Mouse (Mus musculus): ENCODE results near the gene Ehd2. TPM values are rescaled to one million over a fixed set of nuclear protein-coding genes. Genes with fewer than 3 reads are reported as not detected.
A peak's percentile ranks its signal among the peaks of the same experiment; 100 is the strongest.

The Ehd2 gene
- polyA plus RNA-seq (2015; fragmentation: Nextera tagmentation; extraction: Ambion mirVana): 4.6 and 5.8 TPM in 2 replicates

DNA sequence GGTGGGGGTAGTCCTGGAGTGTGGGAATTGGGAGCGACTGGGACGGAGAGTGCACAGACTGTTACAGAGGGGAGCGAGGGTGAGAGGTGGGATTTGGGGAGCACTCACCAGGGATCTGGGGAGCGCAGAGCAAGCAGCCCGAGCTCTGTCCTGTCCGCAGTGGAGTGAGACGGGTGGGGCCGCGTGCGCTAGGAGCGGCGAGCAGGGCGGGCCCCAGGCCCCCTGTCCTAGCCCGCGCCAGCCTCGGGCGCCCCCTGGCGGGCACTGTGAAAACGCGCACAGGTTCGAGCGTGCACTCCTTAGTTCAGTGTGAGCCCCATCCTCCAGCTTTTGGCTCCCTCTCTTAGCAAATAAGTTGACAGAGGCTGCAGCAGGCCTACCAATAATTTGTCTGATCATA is at the start of gene Ehd2:
TSS of gene Ehd2 (minus strand) at position 256 of the 400 bp plus-strand sequence.
- no peak within 1 kb of the TSS for H3K27ac ChIP-seq
- peaks cover 4% of the 10 kb centered on the region for H3K36me3 ChIP-seq (replicated peaks)
- H3K9ac ChIP-seq: no peak within 1 kb of the TSS
- ATAC-seq (replicated peaks): peak; percentile 55
- no peaks in the 10 kb centered on the region for H3K9me3 ChIP-seq
- 1% methylated on average over 22 of the region's 22 CpGs for WGBS
- H3K4me1 ChIP-seq: peaks cover 8% of the 10 kb centered on the region
- H3K4me2 ChIP-seq: peak within 1 kb of the TSS; percentile 46
- H3K27me3 ChIP-seq (replicated peaks): no peaks in the 10 kb centered on the region
- peak within 1 kb of the TSS; percentile 20; the same call in 1 of the 2 replicates for H3K4me3 ChIP-seq

DNA sequence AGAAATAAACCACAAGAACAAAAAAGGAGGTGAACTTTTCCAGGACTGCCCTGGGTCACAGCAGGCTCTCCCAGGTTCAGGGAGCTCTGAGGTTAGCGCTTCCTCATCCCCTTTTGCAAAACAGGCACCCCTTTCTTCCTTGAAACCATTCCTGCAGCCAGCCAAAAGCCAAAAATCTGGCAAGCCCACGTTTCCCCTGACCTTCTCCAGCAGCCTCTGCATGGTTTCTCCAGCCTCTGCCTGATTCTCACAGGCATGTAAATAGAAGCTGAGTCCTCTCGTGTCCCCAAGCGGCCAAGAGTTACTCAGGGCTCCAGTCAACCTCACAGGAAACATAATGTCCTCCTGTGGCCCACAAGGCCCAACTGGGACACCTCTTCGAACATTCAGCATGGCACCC is 48.0 kb upstream of the Ehd2 start:
- H3K9me3 ChIP-seq: no peaks in the 10 kb centered on the region
- no peaks in the 10 kb centered on the region for H3K36me3 ChIP-seq (replicated peaks)
- ATAC-seq (replicated peaks): no peak
- no peak overlapping the region for H3K4me3 ChIP-seq
- WGBS: 90% methylated on average over 5 of the region's 5 CpGs
- no peak overlapping the region for H3K4me2 ChIP-seq
- H3K27ac ChIP-seq: no peak overlapping the region
- no peak overlapping the region for H3K9ac ChIP-seq
- H3K4me1 ChIP-seq: 0 out of 2 replicates have a peak, but pooled peaks cover 3% of the 10 kb centered on the region
- no peaks in the 10 kb centered on the region for H3K27me3 ChIP-seq (replicated peaks)

DNA sequence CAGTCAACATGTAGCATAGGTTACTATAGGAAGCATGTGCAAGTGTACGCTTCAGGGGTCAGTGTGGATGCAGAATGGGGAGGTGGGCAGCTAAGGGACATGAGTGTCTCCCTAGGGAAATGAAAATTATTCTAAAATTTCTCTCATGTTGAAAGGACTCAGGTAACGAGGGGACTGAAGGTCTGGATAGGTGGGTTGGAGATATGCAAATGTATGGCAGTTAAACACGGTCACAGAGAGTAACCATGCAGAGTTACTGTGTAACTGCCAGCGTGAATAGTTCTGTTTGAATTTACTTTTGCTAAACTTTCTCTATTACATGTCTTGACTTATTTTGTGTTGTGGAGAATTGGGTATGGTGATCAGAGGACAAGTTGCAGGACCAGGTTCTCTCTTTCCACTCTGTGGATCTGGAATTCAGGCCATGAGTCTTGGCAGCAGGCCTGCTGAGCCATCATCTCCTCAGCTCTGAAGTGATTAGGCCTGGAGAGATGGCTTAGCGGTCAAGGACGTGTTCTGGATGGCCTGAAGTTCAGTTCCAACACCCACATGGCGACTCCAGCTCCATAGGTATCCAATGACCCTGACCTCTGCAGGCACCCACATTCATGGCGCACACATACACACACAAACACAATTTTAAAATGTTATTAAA is 47.3 kb upstream of the Ehd2 start:
- Histone ChIP-seq H3K36me3 (replicated peaks) (no peaks in the 10 kb centered on the region), H3K9ac (no peak overlapping the region), H3K9me3 (no peaks in the 10 kb centered on the region), H3K4me1 (0 out of 2 replicates have a peak, but pooled peaks cover 3% of the 10 kb centered on the region), H3K4me3 (no peak overlapping the region), H3K27ac (no peak overlapping the region), H3K4me2 (no peak overlapping the region), H3K27me3 (replicated peaks) (no peaks in the 10 kb centered on the region)
- no peak for ATAC-seq (replicated peaks)
- 91% methylated on average over 8 of the region's 8 CpGs for WGBS

DNA sequence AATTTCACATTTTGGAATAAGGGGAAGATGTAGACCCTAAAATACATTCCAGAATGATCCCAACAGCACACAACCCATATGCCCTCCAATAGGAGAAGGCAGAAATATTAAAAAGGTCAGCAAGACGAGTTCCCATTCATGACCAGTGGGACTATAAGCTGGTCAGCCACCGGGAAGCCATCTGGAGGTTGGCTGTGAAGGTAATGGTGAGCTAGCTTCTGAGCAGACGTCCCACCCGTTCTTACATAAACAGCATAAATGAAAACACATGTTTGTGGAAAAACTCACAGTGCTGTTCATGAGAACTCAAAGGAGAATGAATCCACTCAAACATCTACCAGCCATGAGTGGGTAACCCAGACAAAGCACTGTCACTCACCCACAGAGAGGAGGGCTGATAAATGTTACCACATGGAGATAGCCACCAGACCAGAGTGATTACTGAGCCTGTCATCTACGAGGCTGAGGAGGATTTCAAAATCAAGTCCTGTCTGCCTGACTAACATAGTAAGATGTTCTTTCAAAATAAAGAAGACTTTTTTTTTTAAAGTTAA is 46.4 kb upstream of the Ehd2 start:
- H3K4me3 ChIP-seq: no peak overlapping the region
- no peak overlapping the region for H3K4me2 ChIP-seq
- H3K27me3 ChIP-seq (replicated peaks): no peaks in the 10 kb centered on the region
- H3K4me1 ChIP-seq: 0 out of 2 replicates have a peak, but pooled peaks cover 3% of the 10 kb centered on the region
- no peaks in the 10 kb centered on the region for H3K36me3 ChIP-seq (replicated peaks)
- 87% methylated on average over 5 of the region's 5 CpGs for WGBS
- H3K9me3 ChIP-seq: no peaks in the 10 kb centered on the region
- H3K9ac ChIP-seq: no peak overlapping the region
- no peak overlapping the region for H3K27ac ChIP-seq
- no peak for ATAC-seq (replicated peaks)

- H3K9ac ChIP-seq: no peak overlapping the region
- no peaks in the 10 kb centered on the region for H3K9me3 ChIP-seq
- no peak overlapping the region for H3K4me3 ChIP-seq
- H3K27ac ChIP-seq: no peak overlapping the region
- H3K4me1 ChIP-seq: 0 out of 2 replicates have a peak, but pooled peaks cover 3% of the 10 kb centered on the region
- no peak overlapping the region for H3K4me2 ChIP-seq
- no peak for ATAC-seq (replicated peaks)
- H3K36me3 ChIP-seq (replicated peaks): no peaks in the 10 kb centered on the region
- WGBS: 79% methylated on average over 11 of the region's 11 CpGs
- H3K27me3 ChIP-seq (replicated peaks): no peaks in the 10 kb centered on the region
These were observed 45.4 kb upstream of the Ehd2 start for GRCm38 (mm10) chr7:16012576-16013263.

DNA sequence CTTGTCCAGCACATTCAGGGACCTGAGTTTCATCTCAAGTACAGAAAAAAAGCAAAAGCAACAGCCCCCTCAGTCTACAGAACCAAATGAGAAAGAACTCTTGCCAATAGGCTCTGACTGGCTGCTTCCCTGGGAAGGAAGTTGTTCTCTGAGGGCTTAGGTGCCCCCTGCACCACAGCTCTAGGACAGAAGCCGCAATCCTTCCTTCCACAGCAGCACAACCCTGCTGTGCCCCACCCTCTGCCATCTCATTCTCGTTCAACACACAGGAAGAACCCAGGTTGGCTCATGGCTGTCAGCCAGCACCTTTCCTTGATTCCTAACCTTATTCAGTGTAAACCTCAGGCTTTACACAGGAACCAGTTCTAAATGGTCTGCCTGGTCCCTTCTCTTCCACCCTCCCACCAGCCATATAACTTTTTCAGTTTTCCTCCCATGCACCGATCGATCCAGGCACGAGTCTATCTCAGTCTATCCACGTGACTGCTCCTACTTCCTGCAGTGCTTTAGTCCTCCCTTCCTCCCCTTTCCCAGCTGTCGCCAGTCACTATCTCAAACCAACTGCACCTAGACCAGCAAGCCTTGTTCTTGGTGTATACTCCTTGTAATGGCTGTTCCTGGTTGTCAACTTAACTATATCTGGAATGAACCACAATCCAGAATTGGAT is 44.2 kb upstream of the Ehd2 start:
- Histone ChIP-seq H3K9ac (no peak overlapping the region), H3K4me3 (no peak overlapping the region), H3K4me1 (0 out of 2 replicates have a peak, but pooled peaks cover 3% of the 10 kb centered on the region), H3K27ac (no peak overlapping the region), H3K36me3 (replicated peaks) (no peaks in the 10 kb centered on the region), H3K9me3 (no peaks in the 10 kb centered on the region), H3K4me2 (no peak overlapping the region), H3K27me3 (replicated peaks) (no peaks in the 10 kb centered on the region)
- WGBS: 89% methylated on average over 7 of the region's 7 CpGs
- ATAC-seq (replicated peaks): no peak

- Histone ChIP-seq H3K4me1 (0 out of 2 replicates have a peak, but pooled peaks cover 3% of the 10 kb centered on the region), H3K27ac (no peak overlapping the region), H3K27me3 (replicated peaks) (no peaks in the 10 kb centered on the region), H3K9me3 (no peaks in the 10 kb centered on the region), H3K4me3 (no peak overlapping the region), H3K9ac (no peak overlapping the region), H3K36me3 (replicated peaks) (no peaks in the 10 kb centered on the region), H3K4me2 (no peak overlapping the region)
- 87% methylated on average over 5 of the region's 5 CpGs for WGBS
- ATAC-seq (replicated peaks): no peak
These were observed 43.3 kb upstream of the Ehd2 start for GRCm38 (mm10) chr7:16010649-16011048.

DNA sequence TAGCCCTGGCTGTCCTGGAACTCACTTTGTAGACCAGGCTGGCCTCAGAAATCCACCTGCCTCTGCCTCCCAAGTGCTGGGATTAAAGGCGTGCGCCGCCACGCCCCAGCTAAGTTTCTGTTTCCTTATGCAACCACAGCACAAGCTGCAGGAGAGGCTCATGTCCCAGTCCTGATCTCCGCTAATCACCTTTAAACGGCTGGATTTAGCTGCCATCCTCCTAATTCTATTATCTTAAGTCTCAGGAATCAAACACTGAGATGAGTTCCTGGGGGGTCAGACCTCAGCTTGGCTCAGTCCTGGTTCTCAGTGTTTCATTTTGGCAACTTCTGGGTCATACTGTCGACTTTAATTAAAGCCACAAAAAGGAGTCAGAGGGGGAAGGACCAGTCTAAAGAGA is 42.3 kb upstream of the Ehd2 start:
- H3K27me3 ChIP-seq (replicated peaks): no peaks in the 10 kb centered on the region
- no peak overlapping the region for H3K27ac ChIP-seq
- no peaks in the 10 kb centered on the region for H3K9me3 ChIP-seq
- H3K36me3 ChIP-seq (replicated peaks): no peaks in the 10 kb centered on the region
- WGBS: 86% methylated on average over 7 of the region's 7 CpGs
- H3K4me3 ChIP-seq: no peak overlapping the region
- H3K9ac ChIP-seq: no peak overlapping the region
- H3K4me1 ChIP-seq: 0 out of 2 replicates have a peak, but pooled peaks cover 3% of the 10 kb centered on the region
- no peak for ATAC-seq (replicated peaks)
- no peak overlapping the region for H3K4me2 ChIP-seq

GRCm38 (mm10) chr7:16005020-16005419 is 37.7 kb upstream of the Ehd2 start:
- H3K9ac ChIP-seq: no peak overlapping the region
- no peaks in the 10 kb centered on the region for H3K4me1 ChIP-seq
- no peaks in the 10 kb centered on the region for H3K27me3 ChIP-seq (replicated peaks)
- no peak overlapping the region for H3K27ac ChIP-seq
- H3K4me2 ChIP-seq: no peak overlapping the region
- 76% methylated on average over 3 of the region's 3 CpGs for WGBS
- H3K9me3 ChIP-seq: no peaks in the 10 kb centered on the region
- no peak for ATAC-seq (replicated peaks)
- no peaks in the 10 kb centered on the region for H3K36me3 ChIP-seq (replicated peaks)
- no peak overlapping the region for H3K4me3 ChIP-seq

DNA sequence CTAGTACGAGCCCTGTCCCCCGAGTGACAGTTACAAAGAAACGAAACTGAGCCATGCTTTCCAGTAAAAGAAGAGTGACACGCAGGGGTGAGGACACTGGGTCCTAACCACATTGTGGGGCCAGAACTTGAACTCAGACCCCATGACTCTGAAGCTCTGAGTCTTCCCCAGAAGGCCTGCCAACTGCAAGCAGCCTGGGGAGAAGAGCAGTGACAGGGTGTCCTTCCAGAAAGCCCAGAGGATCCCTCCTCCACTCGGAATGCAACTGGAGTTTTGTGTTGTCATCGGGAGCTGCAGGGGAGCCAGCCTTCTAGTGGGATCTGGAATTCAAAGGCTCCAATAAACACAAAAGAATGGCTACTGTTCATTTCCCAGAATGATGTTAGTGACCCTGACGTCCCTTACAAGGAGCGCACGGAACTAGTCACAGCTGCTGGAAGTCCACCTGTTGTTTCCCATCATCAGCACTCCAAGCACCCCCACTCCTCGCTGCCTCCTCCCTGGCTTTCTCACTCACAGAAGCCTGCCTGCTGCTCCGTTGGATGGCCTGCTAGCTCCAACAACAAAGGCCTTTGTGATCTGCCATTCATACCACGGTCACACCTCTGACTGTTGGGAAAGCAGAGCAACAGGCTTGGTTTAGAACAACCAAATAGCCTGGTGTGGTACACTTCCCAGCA is 37.0 kb upstream of the Ehd2 start:
- WGBS: 46% methylated on average over 12 of the region's 12 CpGs
- Histone ChIP-seq H3K36me3 (replicated peaks) (peaks cover 1% of the 10 kb centered on the region; the same call in 1 of the 2 replicates), H3K9ac (no peak overlapping the region), H3K27me3 (replicated peaks) (no peaks in the 10 kb centered on the region), H3K4me2 (no peak overlapping the region), H3K27ac (0 out of 2 replicates have a peak overlapping the region, but pooled peaks have one; percentile 9), H3K4me3 (no peak overlapping the region), H3K9me3 (no peaks in the 10 kb centered on the region), H3K4me1 (no peaks in the 10 kb centered on the region)
- ATAC-seq (replicated peaks): no peak

DNA sequence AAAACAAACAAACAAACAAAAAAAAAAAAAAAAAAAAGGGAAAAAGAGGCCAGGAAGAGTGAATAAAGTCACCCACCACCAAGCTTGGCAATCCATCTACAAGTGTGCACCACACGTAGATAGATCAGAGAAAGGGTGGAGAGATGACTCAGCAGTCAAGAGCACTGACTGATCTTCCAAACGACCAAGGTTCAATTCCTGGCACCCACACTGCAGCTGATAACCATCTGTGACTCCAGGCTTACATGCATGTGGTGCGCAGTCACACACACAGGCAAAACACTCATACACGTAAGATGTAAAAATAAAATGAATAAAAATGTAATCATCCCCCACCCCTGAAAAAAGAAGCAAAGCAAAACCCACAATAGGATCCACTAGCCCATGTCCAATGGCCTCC is 35.7 kb upstream of the Ehd2 start:
- Histone ChIP-seq H3K4me2 (no peak overlapping the region), H3K4me1 (no peaks in the 10 kb centered on the region), H3K27ac (no peak overlapping the region), H3K9me3 (no peaks in the 10 kb centered on the region), H3K9ac (no peak overlapping the region), H3K36me3 (replicated peaks) (peaks cover 5% of the 10 kb centered on the region; the same call in 1 of the 2 replicates), H3K27me3 (replicated peaks) (no peaks in the 10 kb centered on the region), H3K4me3 (no peak overlapping the region)
- 87% methylated on average over 4 of the region's 4 CpGs for WGBS
- no peak for ATAC-seq (replicated peaks)

DNA sequence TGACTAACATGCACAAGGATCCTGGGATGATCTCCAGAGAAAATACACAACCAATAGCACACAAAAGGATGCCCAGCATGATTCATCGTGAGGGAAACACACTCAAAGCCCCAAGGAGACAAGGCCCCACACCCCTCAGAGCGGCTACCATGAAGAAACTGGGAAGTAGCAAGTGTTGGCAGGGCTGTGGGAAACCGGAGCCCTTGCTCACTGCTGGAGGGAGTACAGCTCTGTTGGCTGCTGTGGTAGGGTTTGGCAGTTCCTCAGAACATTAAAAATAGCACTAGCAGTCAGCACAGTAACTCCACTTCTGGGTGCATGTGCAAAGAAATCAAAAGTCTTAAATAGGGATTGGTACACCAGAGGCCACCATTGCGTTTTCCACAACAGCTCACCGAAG is 34.8 kb upstream of the Ehd2 start:
- WGBS: 86% methylated on average over 5 of the region's 5 CpGs
- Histone ChIP-seq H3K27ac (no peak overlapping the region), H3K36me3 (replicated peaks) (peaks cover 5% of the 10 kb centered on the region; the same call in 1 of the 2 replicates)

More for the DNA sequence above, 34.8 kb upstream of the Ehd2 start:
- Histone ChIP-seq H3K27me3 (replicated peaks) (no peaks in the 10 kb centered on the region), H3K4me2 (no peak overlapping the region), H3K9ac (no peak overlapping the region), H3K4me1 (no peaks in the 10 kb centered on the region), H3K4me3 (no peak overlapping the region), H3K9me3 (no peaks in the 10 kb centered on the region)
- no peak for ATAC-seq (replicated peaks)
